Mouse (Mus musculus): Measurements from ENCODE around the gene Mttp. TPM values are rescaled to one million over a fixed set of nuclear protein-coding genes. Genes with fewer than 3 reads are reported as not detected.
A peak's percentile ranks its signal among the peaks of the same experiment; 100 is the strongest.

Mttp gene
- 4.0 and 4.9 TPM in 2 replicates for polyA plus RNA-seq (2012; rRNA removed)
- 6.7 and 6.9 TPM in 2 replicates for polyA plus RNA-seq (2014; fragmentation: Nextera tagmentation; extraction: Ambion mirVana)

DNA sequence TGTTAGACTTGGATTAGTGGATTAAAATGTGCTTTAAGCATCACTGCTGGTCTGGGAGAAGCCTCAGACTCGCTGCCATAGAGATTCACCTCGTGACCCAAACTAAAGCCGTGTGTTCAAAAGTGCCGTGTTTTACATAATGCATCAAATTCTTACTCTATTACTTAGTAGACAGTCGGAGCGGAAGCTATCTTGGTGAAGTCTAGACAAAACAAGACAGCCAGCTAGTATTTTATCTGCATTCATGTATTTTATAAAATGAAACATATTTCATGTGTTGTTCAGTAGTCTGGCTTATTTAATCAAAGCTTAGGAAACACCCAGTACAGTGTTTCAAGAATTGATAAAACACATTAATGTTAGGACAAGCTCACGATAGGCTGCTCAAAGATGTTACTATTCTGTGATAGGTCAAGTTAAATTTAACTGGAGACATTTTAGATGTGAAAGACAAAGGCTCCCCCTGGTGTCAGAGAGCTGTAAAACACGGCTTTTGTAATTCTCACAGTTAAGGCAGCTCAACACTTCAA is at the start of gene Mttp:
Gene Mttp, minus strand, starts transcription at position 327 of the 530 bp plus-strand sequence.
- Histone ChIP-seq H3K27ac (replicated peaks; ENCODE audit: low read depth, low read length) (peak within 1 kb of the TSS; percentile 98), H3K4me2 (replicated peaks; ENCODE audit: low read depth, low read length, severe bottlenecking) (peak within 1 kb of the TSS; percentile 82), H3K4me3 (replicated peaks; ENCODE audit: low read length) (peak within 1 kb of the TSS; percentile 58), H3K36me3 (ENCODE audit: control insufficient read depth, insufficient read depth, low read length) (no peaks in the 10 kb centered on the region; the same call in 1 of the 2 replicates), H3K9me3 (ENCODE audit: control insufficient read depth, low read length) (no peaks in the 10 kb centered on the region), H3K27me3 (ENCODE audit: control insufficient read depth, insufficient read depth, low read length) (no peaks in the 10 kb centered on the region), H3K4me1 (ENCODE audit: control insufficient read depth, insufficient read depth, low read length) (peaks cover 4% of the 10 kb centered on the region), H3K9ac (ENCODE audit: low read depth, low read length, severe bottlenecking) (peak within 1 kb of the TSS; percentile 81)
- ATAC-seq (ENCODE audit: low FRiP score, low read depth) (no peak), DNase-seq (ENCODE audit: low spot score) (peak; percentile 92)
- TF ChIP-seq POLR2A (IDR thresholded peaks at IDR 0.05; ENCODE audit: borderline replicate concordance, extremely low read depth, insufficient read depth, insufficient read length) = no peak
- WGBS = 5% methylated on average over 8 of the region's 8 CpGs

DNA sequence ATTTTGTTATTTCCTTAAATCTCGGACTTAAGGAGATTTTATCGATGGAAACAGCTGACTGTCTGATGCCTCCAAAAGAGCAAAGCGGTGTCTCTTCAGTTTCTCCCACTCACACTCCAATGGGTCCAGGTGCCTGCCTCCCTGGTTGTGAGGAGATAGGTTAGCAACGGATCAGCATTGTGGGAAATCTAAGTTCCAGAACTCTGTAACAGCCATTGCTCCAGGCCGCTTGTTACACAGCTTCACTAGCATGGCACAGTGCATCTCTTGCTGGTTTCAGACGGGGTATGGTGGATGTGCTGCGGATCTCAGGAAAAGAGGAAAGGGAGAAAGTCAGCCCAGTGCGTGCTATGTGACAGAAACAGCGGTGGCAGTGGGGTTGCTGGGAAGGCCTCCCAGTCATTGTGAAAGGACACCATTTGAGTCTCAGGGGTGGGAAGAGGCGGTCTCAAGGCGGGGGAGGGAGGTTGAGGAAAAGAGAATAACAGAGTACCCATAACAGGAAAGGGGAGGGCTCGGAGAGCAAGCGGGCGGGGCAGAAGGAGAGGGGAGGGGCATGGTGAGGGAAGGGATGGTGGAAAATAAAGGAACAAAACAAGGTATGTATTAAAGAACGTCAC is 49.0 kb upstream of the Mttp start, which contains the start of gene 4930579F01Rik:
Gene 4930579F01Rik, minus strand, starts transcription at position 143 of the 620 bp plus-strand sequence.
- Histone ChIP-seq H3K36me3 (ENCODE audit: control insufficient read depth, insufficient read depth, low read length) (no peaks in the 10 kb centered on the region), H3K4me2 (replicated peaks; ENCODE audit: low read depth, low read length, severe bottlenecking) (no peak within 1 kb of the TSS), H3K4me3 (replicated peaks; ENCODE audit: low read length) (no peak within 1 kb of the TSS), H3K27ac (replicated peaks; ENCODE audit: low read depth, low read length) (no peak within 1 kb of the TSS), H3K9me3 (ENCODE audit: control insufficient read depth, low read length) (no peaks in the 10 kb centered on the region), H3K4me1 (ENCODE audit: control insufficient read depth, insufficient read depth, low read length) (no peaks in the 10 kb centered on the region), H3K9ac (ENCODE audit: low read depth, low read length, severe bottlenecking) (no peak within 1 kb of the TSS), H3K27me3 (ENCODE audit: control insufficient read depth, insufficient read depth, low read length) (no peaks in the 10 kb centered on the region)
- DNase-seq (ENCODE audit: low spot score) = no peak
- no peak for TF ChIP-seq POLR2A (IDR thresholded peaks at IDR 0.05; ENCODE audit: borderline replicate concordance, extremely low read depth, insufficient read depth, insufficient read length)
- 83% methylated on average over 15 of the region's 15 CpGs for WGBS
- ATAC-seq (ENCODE audit: low FRiP score, low read depth) = no peak

GRCm38 (mm10) chr3:138192260-138192659 is 47.5 kb upstream of the Mttp start:
- no peaks in the 10 kb centered on the region for H3K9me3 ChIP-seq (ENCODE audit: control insufficient read depth, low read length)
- no peak overlapping the region for H3K9ac ChIP-seq (ENCODE audit: low read depth, low read length, severe bottlenecking)
- H3K4me2 ChIP-seq (replicated peaks; ENCODE audit: low read depth, low read length, severe bottlenecking) = no peak overlapping the region
- no peaks in the 10 kb centered on the region for H3K27me3 ChIP-seq (ENCODE audit: control insufficient read depth, insufficient read depth, low read length)
- 82% methylated on average over 7 of the region's 7 CpGs for WGBS
- no peak overlapping the region for H3K27ac ChIP-seq (replicated peaks; ENCODE audit: low read depth, low read length)
- H3K4me1 ChIP-seq (ENCODE audit: control insufficient read depth, insufficient read depth, low read length) = no peaks in the 10 kb centered on the region
- no peak overlapping the region for H3K4me3 ChIP-seq (replicated peaks; ENCODE audit: low read length)
- no peak for DNase-seq (ENCODE audit: low spot score)
- no peaks in the 10 kb centered on the region for H3K36me3 ChIP-seq (ENCODE audit: control insufficient read depth, insufficient read depth, low read length)
- no peak for TF ChIP-seq POLR2A (IDR thresholded peaks at IDR 0.05; ENCODE audit: borderline replicate concordance, extremely low read depth, insufficient read depth, insufficient read length)
- ATAC-seq (ENCODE audit: low FRiP score, low read depth) = no peak

GRCm38 (mm10) chr3:138185995-138186930 is 41.5 kb upstream of the Mttp start:
- H3K9me3 ChIP-seq (ENCODE audit: control insufficient read depth, low read length) = no peaks in the 10 kb centered on the region
- H3K4me2 ChIP-seq (replicated peaks; ENCODE audit: low read depth, low read length, severe bottlenecking) = no peak overlapping the region
- no peaks in the 10 kb centered on the region for H3K36me3 ChIP-seq (ENCODE audit: control insufficient read depth, insufficient read depth, low read length)
- no peaks in the 10 kb centered on the region for H3K27me3 ChIP-seq (ENCODE audit: control insufficient read depth, insufficient read depth, low read length)
- DNase-seq (ENCODE audit: low spot score) (no peak), ATAC-seq (ENCODE audit: low FRiP score, low read depth) (no peak)
- no peak overlapping the region for H3K4me3 ChIP-seq (replicated peaks; ENCODE audit: low read length)
- H3K4me1 ChIP-seq (ENCODE audit: control insufficient read depth, insufficient read depth, low read length) = no peaks in the 10 kb centered on the region
- no peak overlapping the region for H3K27ac ChIP-seq (replicated peaks; ENCODE audit: low read depth, low read length)
- H3K9ac ChIP-seq (ENCODE audit: low read depth, low read length, severe bottlenecking) = no peak overlapping the region
- 92% methylated on average over 26 of the region's 26 CpGs for WGBS
- no peak for TF ChIP-seq POLR2A (IDR thresholded peaks at IDR 0.05; ENCODE audit: borderline replicate concordance, extremely low read depth, insufficient read depth, insufficient read length)

GRCm38 (mm10) chr3:138185290-138185689 is 40.5 kb upstream of the Mttp start:
- ATAC-seq (ENCODE audit: low FRiP score, low read depth) (no peak), DNase-seq (ENCODE audit: low spot score) (no peak)
- Histone ChIP-seq H3K4me3 (replicated peaks; ENCODE audit: low read length) (no peak overlapping the region), H3K9me3 (ENCODE audit: control insufficient read depth, low read length) (no peaks in the 10 kb centered on the region), H3K9ac (ENCODE audit: low read depth, low read length, severe bottlenecking) (no peak overlapping the region), H3K36me3 (ENCODE audit: control insufficient read depth, insufficient read depth, low read length) (no peaks in the 10 kb centered on the region), H3K4me1 (ENCODE audit: control insufficient read depth, insufficient read depth, low read length) (no peaks in the 10 kb centered on the region), H3K27me3 (ENCODE audit: control insufficient read depth, insufficient read depth, low read length) (no peaks in the 10 kb centered on the region), H3K27ac (replicated peaks; ENCODE audit: low read depth, low read length) (no peak overlapping the region), H3K4me2 (replicated peaks; ENCODE audit: low read depth, low read length, severe bottlenecking) (no peak overlapping the region)
- TF ChIP-seq POLR2A (IDR thresholded peaks at IDR 0.05; ENCODE audit: borderline replicate concordance, extremely low read depth, insufficient read depth, insufficient read length) = no peak
- WGBS = 63% methylated on average over 4 of the region's 4 CpGs
